Mouse (Mus musculus) urinary bladder, postnatal 14 days (tissue): ENCODE measurements around the gene S100pbp.
A peak's percentile ranks its signal among the peaks of the same experiment; 100 is the strongest.

Source experiments
- DNase-seq: peaks from one replicate; pipeline ENCODE4 v3.0.0; 2021; ENCODE audit warnings: low spot score

S100pbp gene

DNA sequence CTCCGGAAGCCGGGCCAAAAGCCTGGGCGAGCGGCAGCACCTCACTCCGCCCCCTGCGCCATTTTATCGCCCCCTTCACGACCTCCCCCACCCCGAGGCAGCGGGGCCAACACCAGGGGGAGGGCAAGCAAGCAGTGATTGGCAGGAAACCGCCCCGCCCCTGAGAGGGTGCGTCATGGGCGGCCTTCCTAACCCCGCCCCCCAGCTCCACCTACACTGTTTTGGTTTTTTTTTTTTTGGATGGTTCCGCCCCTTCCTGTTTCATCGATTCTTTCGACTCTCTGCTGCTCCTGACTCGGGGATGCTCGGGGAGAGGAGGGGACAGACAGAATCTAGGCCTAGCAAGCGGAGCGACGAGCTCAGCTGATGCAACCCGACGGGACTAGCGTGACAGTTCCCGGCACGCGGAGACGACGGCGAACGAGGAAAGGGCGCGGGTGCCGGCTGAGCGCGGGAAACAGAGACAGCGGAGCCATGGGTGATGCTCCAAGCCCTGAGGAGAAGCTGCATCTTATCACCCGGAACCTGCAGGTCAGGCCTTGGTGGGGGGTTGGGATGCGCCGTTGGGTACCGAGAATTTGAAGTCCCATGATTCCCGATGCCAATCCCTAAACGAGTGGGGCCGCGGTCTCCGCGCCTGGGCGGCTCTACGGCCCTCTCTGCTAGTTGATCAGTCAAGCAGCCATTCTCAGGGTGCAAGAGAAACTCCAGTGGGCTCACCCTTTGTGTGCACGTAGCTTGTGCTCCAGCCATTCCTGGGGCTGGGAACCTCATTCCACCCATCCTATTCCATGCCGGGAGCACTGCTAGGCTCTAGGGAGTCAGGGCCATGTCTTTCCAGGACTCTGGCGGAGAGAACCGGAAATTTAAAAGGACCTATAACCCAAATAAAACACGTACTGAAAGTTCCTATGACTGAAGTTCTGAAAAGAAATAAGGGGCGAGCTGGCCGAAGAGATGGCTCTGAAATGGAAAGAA is at the start of gene S100pbp, which contains the start of gene Yars:
Gene S100pbp (minus strand): TSS at position 186 of the 978 bp plus-strand sequence.
Gene Yars (plus strand): TSS at position 219 of the 978 bp plus-strand sequence.
- DNase-seq: peak; percentile 97

DNA sequence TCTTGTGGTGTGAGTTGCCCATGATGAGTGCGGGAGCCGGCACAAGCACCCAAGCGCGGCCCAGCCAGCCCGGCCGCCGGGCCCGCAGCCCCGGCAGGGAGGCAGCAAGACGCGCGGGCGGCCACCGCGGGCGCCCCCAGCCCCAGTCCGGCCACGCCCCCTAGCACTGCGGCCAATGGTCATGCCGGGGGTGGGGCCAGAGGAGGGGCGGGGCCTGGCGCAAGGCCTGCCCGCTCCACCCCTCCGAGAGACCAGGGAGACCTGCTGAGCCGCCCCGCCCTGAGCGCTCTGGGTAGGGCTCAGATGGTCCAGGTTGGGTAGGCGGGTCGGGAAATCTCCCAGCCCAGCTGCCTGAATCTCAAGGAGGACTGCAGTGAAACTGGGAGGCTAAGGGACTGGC is 49.5 kb upstream of the S100pbp start:
- peak; percentile 86 for DNase-seq

DNA sequence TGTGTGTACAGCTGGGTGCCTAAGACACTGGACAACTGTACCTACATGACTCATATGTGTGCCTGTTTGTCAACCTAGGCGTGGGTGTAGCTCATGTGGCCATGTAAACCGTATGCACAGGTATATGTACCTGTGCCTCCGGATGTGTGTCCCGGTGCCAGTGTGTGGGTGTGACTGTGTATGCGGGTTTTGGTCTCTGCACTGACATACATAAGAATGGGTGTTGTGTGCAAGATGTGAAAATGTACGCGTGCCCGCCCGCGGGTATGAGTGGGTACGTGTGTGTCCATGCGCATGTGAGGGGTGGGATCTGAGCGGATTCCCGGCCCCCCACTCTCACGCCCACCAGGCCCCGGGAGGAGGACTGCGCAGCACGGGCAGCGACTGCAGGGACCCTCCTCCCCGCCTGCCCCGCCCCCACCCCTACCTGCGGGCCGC is 49.1 kb upstream of the S100pbp start:
- no peak for DNase-seq

DNA sequence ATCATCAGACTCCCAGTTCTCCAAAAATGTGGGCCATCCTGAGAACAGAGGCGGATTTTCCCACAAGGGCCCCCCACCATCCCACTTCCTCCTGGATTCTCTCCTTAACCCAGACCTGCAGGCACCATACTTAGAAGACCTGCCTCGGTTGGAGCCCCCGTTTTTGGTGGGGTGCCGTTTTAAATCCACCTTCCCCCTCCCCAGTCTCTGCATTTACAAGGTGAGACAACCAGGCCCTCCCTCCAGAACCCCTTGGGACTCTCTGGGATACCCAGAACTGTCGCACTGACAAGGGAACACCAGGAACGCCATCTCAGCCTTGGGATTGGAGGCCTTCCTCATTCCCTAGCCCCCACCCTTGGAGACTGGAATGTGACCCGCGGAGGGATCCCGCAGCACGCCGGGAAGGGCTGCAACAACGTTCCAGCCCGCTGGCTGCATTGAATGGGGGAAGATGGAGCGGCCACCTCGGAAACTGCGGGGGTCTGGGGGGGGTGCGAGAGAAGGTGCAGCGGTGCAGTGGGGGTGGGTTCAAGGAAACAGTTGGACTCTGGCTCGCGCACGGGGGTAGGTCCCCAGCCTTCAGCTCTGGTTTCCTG is 48.4 kb upstream of the S100pbp start:
- DNase-seq: no peak

DNA sequence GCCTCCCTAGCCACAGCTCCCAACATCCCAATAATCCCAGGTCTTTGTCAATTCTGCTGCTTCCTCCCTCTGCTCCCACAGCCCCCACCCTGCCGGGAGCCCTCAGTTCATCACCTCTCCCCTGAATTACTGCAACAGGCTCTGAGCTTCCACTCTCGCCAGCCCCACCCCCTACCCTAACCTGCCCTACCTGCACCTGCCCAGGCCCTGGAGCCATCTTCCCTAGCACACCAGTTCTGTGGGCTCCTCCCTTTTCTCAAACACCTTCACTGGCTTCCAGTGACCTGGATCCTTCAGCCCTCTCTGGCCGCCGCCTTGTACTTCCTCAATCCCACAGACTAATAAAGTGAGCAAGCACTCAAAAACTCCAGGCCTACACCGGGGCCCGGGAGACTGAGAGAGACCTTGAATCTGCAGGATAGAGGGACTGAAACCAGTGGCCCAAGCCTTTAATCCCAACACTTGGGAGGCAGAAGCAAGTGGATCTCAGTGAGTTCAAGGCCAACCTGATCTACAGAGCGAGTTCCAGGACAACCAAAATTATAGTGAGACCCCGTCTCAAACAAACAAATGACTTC is 46.8 kb upstream of the S100pbp start:
- peak; percentile 47 for DNase-seq

DNA sequence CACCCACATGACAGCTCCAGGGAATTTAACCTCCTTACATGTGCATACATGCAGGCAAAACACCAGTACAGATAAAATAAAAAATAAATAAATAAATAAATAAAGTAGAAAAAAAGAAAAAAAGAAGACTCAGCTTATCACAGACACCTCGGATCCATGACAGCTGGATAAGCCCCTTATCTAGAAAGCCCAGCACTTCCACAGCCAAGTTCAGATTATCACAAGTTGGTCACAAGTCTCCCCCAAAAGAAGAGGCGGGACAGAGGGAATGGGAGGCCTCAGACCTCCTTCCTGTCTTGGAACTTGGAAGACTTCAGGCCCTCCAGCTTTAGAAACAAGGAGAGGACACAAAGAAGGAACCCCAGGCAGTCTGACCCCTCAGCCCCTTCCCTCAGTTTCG is 45.6 kb upstream of the S100pbp start:
- DNase-seq: no peak

DNA sequence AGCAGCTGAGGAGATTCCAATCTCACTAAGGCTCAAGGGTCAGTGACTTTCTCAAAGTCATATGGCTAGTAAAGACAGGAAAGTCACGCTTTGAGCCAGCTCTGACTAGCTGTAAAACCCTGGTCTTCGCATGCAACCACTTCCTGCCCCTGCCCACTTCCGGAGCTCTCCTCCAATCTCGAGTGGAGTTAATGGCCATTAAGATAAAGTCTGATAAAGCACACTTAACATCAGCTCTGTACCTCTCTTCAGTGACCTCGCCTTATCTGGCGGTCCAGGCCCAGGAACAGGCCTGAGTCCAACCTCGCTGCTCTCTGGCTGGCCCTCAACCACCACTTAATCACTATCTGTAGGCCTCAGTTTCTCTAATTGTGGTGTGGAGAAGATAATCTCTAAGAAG is 45.0 kb upstream of the S100pbp start:
- DNase-seq: peak; percentile 48

DNA sequence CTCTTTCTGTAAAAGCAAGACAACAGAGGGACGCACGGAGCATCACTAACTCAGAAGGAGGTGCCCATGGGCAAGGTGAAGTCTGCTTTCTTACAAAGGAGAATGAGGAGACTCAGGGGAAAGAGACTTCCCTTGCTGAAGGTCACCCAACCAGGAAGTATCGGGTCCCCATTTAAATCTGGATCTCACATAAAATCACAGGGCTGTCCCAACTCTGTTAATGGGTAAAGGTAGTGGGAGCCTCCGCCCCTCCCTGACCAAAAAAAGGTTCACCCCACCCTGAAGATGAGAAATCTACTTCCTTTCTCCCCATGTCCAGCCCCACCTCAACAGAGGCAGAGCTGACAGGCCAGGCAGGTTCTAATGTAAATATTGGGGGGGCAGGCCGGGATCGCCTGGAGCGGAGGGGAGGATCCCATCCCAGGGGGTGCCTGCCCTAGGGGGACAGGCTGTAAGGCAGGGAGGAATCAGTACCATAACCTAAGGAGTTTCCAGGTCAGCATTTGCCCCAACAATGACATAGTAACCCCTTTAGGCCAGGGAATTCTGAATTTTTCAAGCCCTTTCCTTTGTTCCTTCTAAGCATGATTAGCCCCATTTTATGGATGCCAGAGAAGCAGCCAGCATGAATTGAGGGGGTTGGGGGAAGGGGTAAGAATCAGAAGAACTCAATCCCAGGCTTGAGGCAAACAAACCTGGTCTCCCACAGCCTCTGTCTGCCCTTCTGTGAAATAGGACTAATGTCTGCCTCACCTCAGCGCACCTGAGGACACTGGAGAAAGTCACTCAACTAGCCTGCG is 43.2 kb upstream of the S100pbp start:
- peak; percentile 70 for DNase-seq

DNA sequence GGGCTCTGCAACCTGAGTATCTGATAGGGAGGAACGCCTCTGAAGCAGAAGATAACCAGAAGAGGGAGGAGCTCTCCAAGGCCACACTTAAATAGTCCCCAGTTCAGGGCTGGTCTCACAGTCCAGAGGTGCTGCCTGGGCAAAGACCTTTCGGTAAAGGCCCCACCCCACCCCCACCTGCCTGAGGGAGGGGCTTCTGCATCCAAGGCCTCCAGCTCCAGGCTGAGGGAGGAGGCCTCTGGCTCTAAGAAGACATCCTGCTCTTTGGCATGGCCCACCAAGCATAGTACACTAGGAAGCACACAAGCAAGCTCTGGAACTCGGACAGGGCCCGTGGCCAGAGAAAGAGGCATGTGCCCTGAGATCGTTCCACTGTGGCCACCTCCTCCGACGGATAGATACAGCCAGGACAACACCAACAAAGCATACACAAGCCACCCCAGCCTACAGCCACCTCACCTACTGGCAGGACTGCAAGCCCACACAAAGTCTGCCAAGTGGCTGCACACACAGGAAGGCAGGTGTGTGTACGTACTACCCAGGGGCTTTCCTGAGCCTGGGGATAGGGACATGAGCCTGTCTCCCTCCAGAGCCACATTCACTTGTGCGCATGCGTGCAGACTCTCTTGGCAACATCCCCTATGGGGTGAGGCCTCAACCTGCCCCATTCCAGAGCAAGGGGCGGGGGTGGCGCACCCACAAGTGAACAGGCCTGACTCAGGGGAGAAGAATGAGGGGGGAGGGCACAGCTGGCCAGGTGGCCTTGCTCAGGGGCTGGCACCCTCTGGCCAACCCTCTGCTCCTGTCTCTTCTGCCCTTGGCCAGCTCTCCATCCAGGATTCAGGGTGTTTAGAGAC is 42.3 kb upstream of the S100pbp start:
- DNase-seq: peak; percentile 95

DNA sequence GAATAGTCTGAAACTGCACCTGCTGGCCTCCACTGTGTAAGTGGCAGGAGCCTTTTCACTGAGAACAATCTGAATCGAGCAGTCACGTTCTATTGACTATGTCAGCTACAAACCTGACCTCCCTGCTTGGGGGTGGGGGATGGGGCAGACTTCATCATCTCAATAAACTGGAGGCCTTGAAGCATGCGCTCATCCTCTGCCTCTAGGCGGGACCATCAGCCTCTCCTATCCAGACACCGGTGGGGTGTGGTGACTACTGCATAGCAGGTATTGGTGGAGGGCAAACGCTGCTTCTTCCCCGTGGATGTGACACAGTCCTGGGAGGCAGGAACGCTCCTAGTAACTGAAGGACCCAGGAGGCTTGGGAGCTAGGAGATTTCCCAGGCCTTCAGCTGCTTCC is 41.4 kb upstream of the S100pbp start:
- DNase-seq: no peak

DNA sequence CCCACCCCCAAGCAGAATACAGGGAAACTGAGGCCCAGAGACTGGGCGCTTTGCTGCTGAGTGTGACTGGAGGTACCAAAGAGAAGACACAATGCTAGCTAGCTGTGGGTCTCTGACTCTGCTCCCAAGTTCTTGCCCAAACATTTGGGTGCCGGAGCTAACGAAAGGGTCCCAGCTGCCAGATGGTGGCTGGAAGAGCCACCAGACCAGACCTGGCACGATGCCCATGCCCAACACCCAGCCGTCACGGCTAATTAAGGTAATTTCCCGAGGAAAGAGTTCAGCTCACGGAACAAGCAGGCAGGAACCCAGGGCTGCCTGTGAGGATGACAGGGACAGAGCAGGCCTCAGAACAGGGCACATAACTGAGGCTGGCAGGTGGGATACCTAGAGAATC is 38.5 kb upstream of the S100pbp start:
- DNase-seq: no peak

DNA sequence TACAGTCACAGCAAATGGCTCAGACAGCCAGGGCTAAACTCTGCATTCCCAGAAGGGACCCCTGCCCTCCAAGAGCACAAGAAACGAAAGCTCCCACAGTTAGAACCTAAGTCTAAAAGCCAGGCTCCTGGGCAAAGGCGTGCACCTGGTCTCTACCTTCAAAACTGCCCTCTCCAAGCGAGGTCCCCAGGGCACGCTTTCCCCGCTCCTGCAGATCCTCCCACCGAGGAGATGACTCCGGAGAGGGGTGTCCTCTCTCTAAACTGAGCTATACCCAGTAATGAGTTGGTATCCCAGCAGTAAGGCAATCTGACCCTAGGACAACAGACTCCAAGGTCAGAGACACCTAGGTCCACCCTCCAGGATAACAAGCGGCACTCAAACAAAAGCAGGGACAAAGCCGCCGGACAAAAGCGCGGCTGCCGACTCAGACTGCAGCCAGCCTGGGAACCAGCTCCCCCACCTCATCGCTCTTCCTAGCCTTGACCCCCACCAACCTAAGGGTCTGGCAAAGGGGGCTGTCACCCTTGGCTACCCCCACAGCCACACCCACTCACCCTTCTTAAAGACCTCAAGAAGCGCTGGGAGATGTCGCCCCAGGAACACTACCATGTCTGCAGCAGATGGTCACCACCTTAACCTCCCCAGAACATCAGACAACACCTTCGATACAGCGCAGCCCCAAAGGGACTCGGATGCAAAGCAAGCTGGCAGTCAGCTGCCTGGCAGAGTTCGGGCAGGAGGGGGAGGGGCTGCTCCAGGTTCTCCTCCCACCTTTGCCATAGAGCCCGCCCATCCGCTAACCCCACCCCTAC is 37.9 kb upstream of the S100pbp start:
- no peak for DNase-seq

DNA sequence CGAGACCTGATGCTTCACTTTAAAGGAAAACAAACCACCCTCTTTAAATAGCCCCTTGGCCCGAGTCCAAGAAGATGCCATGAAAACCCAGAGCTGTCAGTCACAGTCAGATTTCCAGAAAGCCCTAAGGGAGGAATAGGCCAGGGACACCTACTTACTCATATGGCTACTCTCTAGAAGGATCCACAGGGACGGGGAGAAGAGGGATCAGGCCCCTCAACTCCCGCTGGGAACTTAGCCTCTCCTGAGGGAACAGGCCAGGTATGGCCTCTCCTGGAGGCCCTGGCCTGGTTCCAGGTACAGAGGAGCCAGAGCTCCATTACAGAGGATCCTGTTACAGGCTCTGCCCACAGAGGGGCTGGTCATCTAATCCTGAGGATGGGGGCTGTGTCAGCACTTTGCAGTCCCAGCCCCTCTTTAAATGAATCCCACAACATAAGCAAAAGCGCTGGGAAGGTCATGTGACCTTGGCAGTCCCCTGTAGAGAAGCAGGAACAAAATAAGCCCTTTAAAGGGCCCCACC is 37.0 kb upstream of the S100pbp start:
- DNase-seq: no peak

DNA sequence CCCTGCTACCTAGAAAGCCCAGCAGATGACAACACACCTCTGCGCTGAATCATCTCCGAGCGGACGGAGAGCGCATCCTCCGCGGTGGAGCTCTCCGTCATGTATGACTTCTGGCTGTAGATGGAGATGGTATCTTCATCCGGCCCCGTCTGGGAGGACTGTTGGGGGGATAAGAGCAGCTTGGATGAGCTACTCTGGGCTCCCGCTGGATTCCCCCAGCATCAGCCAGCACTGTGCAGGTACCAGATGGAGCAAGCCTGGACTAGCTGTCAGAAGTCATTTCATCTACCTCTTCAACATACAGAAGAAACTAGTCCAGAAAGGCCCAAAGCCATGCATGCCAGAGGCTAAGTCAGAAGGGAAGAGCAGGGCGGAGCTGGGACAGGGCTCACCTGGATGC is 35.8 kb upstream of the S100pbp start:
- DNase-seq: no peak

DNA sequence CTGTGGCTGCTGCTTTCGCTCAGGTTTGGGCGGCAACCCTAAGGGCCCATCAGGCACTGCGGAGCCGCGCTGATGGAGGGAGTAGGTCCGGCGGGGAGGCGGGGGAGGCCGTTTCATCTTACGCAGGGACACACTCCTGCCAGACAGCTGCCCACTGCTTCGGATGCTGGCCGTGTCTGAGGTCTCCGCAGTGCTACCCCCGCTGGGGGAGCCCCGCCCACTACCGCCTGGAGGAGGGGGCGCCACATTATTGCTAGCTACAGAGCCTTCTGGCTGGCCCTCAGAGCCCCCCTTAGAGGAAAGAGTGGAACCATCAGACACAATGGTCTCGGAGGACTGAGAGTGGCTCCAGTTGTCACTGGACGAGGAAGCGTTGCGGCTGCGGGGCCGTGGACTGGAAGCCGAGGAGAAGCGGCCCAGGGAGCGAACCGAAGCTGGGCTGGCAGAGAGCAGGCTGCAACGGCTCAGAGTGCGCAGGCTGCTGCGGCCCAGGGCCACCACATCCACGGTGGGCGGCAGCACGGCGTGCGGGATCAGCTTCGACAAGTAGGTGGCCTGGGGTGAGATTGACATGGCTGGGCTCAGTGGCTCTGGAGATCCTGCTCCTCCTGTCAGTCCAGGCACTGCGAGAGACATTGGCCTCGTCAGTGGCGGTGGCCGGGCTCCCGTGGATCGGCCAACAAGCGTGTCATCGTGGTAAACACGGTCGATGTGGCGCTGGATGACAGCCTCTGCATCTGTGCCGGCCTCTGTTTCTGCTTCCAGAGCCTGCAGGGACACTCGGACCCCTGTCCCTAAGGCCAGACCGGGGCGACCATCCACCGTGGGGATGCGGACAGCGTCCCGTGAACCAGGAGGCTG is 34.1 kb upstream of the S100pbp start:
- no peak for DNase-seq

DNA sequence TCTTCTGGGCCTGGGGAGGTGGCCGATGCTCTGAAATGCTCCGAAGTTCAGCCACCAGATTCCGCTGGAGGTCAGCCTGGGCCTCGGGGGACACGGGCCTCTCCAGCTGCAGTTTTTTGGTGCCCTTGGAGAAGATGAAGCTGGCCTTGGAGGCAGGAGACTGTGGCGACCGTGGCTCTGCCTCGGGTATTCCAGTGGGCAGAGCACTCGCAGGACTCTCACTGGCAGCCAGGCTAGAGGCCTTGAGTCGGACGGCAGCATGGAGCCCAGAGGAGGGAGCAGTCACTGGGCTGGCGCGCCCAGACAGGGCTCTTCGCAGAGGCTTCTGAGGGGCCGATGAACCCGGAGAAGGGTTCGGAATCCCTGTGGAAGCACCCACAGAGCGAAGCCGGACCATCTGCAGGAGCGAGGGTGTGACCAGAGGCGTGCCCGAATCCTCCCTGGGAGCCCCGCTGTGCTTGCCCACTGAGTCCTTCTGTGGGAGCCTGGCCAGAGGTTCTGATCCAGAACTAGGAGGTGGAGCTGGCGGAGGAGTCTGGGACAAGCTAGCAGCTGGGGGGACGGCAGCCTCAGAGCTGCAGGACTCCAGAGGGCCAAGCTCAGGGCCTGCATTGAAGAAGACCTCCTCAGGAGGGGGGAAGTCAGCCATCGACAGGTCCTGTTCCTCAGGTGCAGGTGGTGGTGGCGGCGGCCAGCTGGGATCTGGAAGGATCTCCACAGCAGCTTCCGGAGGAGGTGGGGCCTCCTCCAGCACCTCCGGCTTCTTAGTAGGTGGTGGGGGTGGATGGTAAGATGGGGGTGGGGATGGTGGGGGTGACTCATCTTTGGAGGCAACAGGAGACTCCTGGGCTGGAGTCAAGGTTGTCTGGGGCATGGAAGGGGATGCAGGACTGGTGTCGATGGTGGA is 32.7 kb upstream of the S100pbp start:
- DNase-seq: no peak

DNA sequence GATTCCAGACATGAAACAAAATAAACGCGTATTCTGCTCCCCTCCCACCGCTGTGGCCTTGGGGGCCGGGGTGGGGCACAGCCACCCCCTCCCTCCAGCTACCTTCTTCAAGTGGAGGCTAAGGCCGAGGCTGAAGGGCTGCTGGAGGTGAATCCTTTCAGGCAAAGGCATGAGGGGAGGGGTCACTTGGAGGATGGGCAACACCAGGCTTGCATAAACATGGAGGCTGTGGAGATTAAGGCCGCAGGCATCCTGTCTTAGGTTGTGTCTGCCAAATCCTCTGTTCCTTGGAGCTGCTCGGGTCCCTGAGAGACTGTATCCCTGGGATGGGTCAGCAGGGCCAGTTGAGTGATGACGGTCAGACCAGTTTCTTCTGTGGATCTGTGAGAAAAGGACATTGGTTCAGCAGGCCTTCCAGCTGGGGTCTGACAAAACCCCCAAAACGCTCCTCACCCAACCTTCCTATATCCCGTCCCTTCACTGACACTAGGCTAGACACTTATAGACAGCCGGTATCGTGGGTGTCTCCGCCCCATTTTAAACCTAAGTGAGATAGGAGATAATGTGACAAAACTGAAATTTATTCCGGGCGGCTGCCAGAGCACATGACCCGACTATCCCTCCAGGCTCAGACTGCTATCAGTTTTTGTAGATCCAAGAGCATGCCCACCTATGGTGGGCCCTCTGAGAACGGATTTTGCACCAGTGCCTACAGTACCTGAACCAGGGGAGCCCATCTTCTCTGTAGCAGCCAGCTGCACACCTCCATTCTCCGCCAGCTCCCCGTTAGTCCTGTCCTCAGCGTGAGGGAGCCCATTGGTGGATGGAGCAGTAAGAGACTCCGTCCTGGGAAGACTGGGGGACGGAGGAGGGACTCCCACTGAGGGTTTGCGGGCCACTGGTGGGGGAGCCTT is 31.8 kb upstream of the S100pbp start:
- no peak for DNase-seq
